In the genomic region with DNA sequence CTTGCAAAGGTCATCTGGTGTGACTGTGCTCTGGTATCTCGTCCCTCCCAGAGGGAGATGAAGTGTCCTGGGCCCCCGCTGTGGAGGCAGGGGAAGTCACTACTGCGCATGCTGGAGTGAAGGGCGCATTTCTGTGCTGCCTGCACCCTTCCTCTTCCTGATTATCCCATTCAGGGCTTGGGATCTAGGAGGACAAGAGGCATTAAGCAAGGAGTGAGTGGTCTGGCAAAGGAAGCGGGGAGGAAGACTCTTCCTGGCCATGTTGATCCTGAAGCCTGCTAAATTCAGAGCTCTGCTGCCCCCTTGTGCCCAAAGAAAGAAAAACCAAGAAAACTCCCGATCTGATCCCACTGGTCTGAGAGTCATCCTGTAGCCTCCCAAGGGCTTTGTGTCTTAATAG, we compare ENCODE assay signal across 7 mouse cellular contexts. TPM values are rescaled to one million over a fixed set of nuclear protein-coding genes. Genes with fewer than 3 reads are reported as not detected.
DNase-seq lines count a peak whose midpoint lies in the region; ATAC-seq and TF ChIP-seq lines count a peak whose summit lies in the region.

No protein-coding gene starts in this region.

- H3K36me3 ChIP-seq in hindbrain, embryonic 16.5 days (ENCODE audit: control insufficient read depth, insufficient read depth, low read length), result no peaks in the 10 kb centered on the region
- H3K36me3 ChIP-seq in megakaryocyte, embryonic 14.5 days (replicated peaks; ENCODE audit: low read length), result no peaks in the 10 kb centered on the region

- peak; percentile 72 for TF ChIP-seq CTCF in left cerebral cortex, adult 2 months (IDR thresholded peaks at IDR 0.05)

- intact Hi-C loops in left cerebral cortex, adult 2 months (cut with DNase I), result loop anchor here (1.0 kb wide), 1 partner anchor 352 kb away; no protein-coding TSS in a partner anchor

- 0 out of 2 replicates have a peak, but pooled peaks cover 2% of the 10 kb centered on the region for H3K27me3 ChIP-seq in hindbrain, embryonic 16.5 days (replicated peaks; ENCODE audit: control insufficient read depth, insufficient read depth, low read length)
- peaks cover 22% of the 10 kb centered on the region for H3K27me3 ChIP-seq in megakaryocyte, embryonic 14.5 days (replicated peaks)

- peak; percentile 54 to 64 for DNase-seq in adrenal gland, adult 18-20 months (ENCODE audit: low spot score in 2 of 2)
- DNase-seq in gastrocnemius, adult 8-10 months (ENCODE audit: low spot score in 2 of 2), result peak; percentile 65 to 67
- DNase-seq in left cerebral cortex, adult 2 months (ENCODE audit: extremely low spot score in 1 of 2, low spot score in 2 of 2), result peak; percentile 56 to 66
- peak; percentile 66 for DNase-seq in right cerebral cortex, postnatal 14 days

- peak overlapping the region; percentile 55; the same call in 1 of the 2 replicates for H3K9ac ChIP-seq in hindbrain, embryonic 16.5 days (ENCODE audit: low read depth, low read length)

- 20% methylated on average over 6 of the region's 6 CpGs for WGBS in hindbrain, embryonic 16.5 days

- peak overlapping the region; percentile 47 for H3K4me2 ChIP-seq in hindbrain, embryonic 16.5 days (ENCODE audit: low read length)

- H3K4me3 ChIP-seq in hindbrain, embryonic 16.5 days (ENCODE audit: low read length), result no peak overlapping the region
- H3K4me3 ChIP-seq in left cerebral cortex, adult 2 months, result no peak overlapping the region
- peak overlapping the region; percentile 69 for H3K4me3 ChIP-seq in megakaryocyte, embryonic 14.5 days (replicated peaks)

- no peak overlapping the region for H3K27ac ChIP-seq in hindbrain, embryonic 16.5 days (ENCODE audit: low read depth, low read length)
- no peak overlapping the region for H3K27ac ChIP-seq in left cerebral cortex, adult 2 months

- ATAC-seq in common myeloid progenitor, adult 5-6 weeks (replicated peaks; ENCODE audit: low read depth, poor library complexity, severe bottlenecking), result peak; percentile 76
- peak; percentile 73 for ATAC-seq in hindbrain, embryonic 16.5 days

- peaks cover 6% of the 10 kb centered on the region for H3K4me1 ChIP-seq in hindbrain, embryonic 16.5 days (ENCODE audit: control insufficient read depth, insufficient read depth, low read depth, low read length)
- peaks cover 7% of the 10 kb centered on the region for H3K4me1 ChIP-seq in megakaryocyte, embryonic 14.5 days

- 0 out of 2 replicates have a peak, but pooled peaks cover 3% of the 10 kb centered on the region for H3K9me3 ChIP-seq in hindbrain, embryonic 16.5 days (ENCODE audit: control insufficient read depth, low read length)
- peaks cover 7% of the 10 kb centered on the region for H3K9me3 ChIP-seq in megakaryocyte, embryonic 14.5 days

RNA-seq across cellular contexts. Expression of a gene that starts 13.6 kb away (rescaled TPM):
- total RNA-seq in adrenal gland, adult 18-20 months (2021), result 10 to 100 TPM; 24.5 to 55.3 TPM
- not detected in 2 replicates for total RNA-seq in common myeloid progenitor, adult 5-6 weeks (2017)
- total RNA-seq in gastrocnemius, adult 8-10 months (2022), result 1 to 10 TPM; 1.8 to 4.1 (median 3.5) TPM
- 1.9 and 2.6 TPM in 2 replicates for polyA plus RNA-seq in hindbrain, embryonic 16.5 days (2015; fragmentation: Nextera tagmentation; extraction: Ambion mirVana)
- total RNA-seq in left cerebral cortex, adult 2 months (2021), result 1 to 10 TPM in 1 of 2 experiments, under 1 TPM in 1; 0.57 to 1.4 TPM
- polyA plus RNA-seq in megakaryocyte, embryonic 14.5 days (2012; ENCODE audit: insufficient read depth, low replicate concordance), result not detected in 2 replicates

Comparison
In these comparisons a context has a peak if more than half of its experiments do, and no peak if none do; other contexts are left out.
1. RNA of a gene that starts 13.6 kb away (total RNA-seq): 24.5 to 55.3 TPM in adrenal gland, adult 18-20 months; 1.8 to 4.1 TPM in gastrocnemius, adult 8-10 months, 0.57 to 1.4 TPM in left cerebral cortex, adult 2 months and not detected in common myeloid progenitor, adult 5-6 weeks; every median in the first group is over 4 times any median in the second.
2. Peak in every context shown above with its lines, with median percentiles within 50 percentile points of each other: DNase-seq.